Mouse (Mus musculus) lung, postnatal 0 days (tissue): ENCODE data around the gene Vmn2r76. TPM values are rescaled to one million over a fixed set of nuclear protein-coding genes. Genes with fewer than 3 reads are reported as not detected.
"Not testable (repeated sequence)": the region's sequence is repeated elsewhere in the genome, so short reads cannot be mapped to it uniquely, and the experiment has no call there.

ENCODE experiments used
- ATAC-seq: fragments of 200-750 bp; cut with Nextera tagmentation; 2 replicates; pipeline ENCODE4 v1.8.0; 2017; ENCODE audit warnings: moderate library complexity
- DNase-seq: peaks from one replicate; pipeline ENCODE4 v3.0.0-alpha.2; 2016; ENCODE audit warnings: low spot score
- H3K27ac ChIP-seq: fragments of 300-500 bp; sonication (generic); 2 replicates; pipeline ENCODE4 v1.5.1; 2014; ENCODE audit warnings: antibody characterized with exemption, mild to moderate bottlenecking, low read length, mixed read lengths
- H3K27me3 ChIP-seq: fragments of 300-500 bp; sonication (generic); replicated peaks from 2 replicates; pipeline ENCODE4 v1.6.1; 2014; ENCODE audit warnings: low read length, mixed read lengths; ENCODE audit not compliant: insufficient read depth
- H3K36me3 ChIP-seq: fragments of 300-500 bp; sonication (generic); 2 replicates; pipeline ENCODE4 v1.6.1; 2014; ENCODE audit warnings: low read length, mixed read lengths; ENCODE audit not compliant: insufficient read depth
- H3K4me1 ChIP-seq: fragments of 300-500 bp; sonication (generic); 2 replicates; pipeline ENCODE4 v1.6.1; 2014; ENCODE audit warnings: antibody characterized with exemption, low read depth, low read length, mixed read lengths; ENCODE audit not compliant: insufficient read depth
- H3K4me2 ChIP-seq: fragments of 300-500 bp; sonication (generic); replicated peaks from 2 replicates; pipeline ENCODE4 v1.6.1; 2014; ENCODE audit warnings: low read depth, mild to moderate bottlenecking, low read length, moderate library complexity, mixed read lengths
- H3K4me3 ChIP-seq: fragments of 300-500 bp; sonication (generic); 2 replicates; pipeline ENCODE4 v1.5.1; 2014; ENCODE audit warnings: low read depth, low read length
- H3K9ac ChIP-seq: fragments of 300-500 bp; sonication (generic); replicated peaks from 2 replicates; pipeline ENCODE4 v1.6.1; 2014; ENCODE audit warnings: low read depth, mild to moderate bottlenecking
- H3K9me3 ChIP-seq: fragments of 300-500 bp; sonication (generic); 2 replicates; pipeline ENCODE4 v1.6.1; 2016; ENCODE audit warnings: low read length, mixed read lengths
- CTCF ChIP-seq: IDR thresholded peaks from 2 replicates; pipeline ENCODE4 v1.5.1; 2016; ENCODE audit warnings: antibody characterized with exemption, mild to moderate bottlenecking
- EP300 ChIP-seq: IDR thresholded peaks from 2 replicates; pipeline ENCODE4 v1.6.1; 2016; ENCODE audit warnings: antibody characterized with exemption, mild to moderate bottlenecking, control low read depth
- WGBS: fragments of 180-500 bp; shearing (Covaris S2); extraction: QIAGEN DNeasy Blood & Tissue Kit; methylation state at CpG from one replicate; pipeline ENCODE4 v1.1.7; 2014; 5-methylcytosine and 5-hydroxymethylcytosine counted together
- polyA plus RNA-seq: library from polyadenylated mRNA; unstranded; fragments of >200 nt; fragmentation: Nextera tagmentation; extraction: Ambion mirVana; gene quantifications from 2 replicates; pipeline ENCODE4 v1.2.1, GENCODE M21; 2015

The Vmn2r76 gene
- not detected in 2 replicates for polyA plus RNA-seq

GRCm38 (mm10) chr7:86246208-86246607 is at the start of gene Vmn2r76:
Vmn2r76 (minus strand) TSS chr7:86246308.
- H3K4me1 ChIP-seq, result no peaks in the 10 kb centered on the region
- no peak for TF ChIP-seq CTCF
- no peak for TF ChIP-seq EP300
- ATAC-seq, result no peak
- DNase-seq, result no peak
- H3K4me3 ChIP-seq, result no peak within 1 kb of the TSS
- 64% methylated on average over 1 of the region's 1 CpGs for WGBS
- H3K27ac ChIP-seq, result no peak within 1 kb of the TSS
- no peaks in the 10 kb centered on the region for H3K9me3 ChIP-seq
- H3K9ac ChIP-seq, result no peak within 1 kb of the TSS
- H3K36me3 ChIP-seq, result no peaks in the 10 kb centered on the region
- no peak within 1 kb of the TSS for H3K4me2 ChIP-seq
- no peaks in the 10 kb centered on the region for H3K27me3 ChIP-seq

- no peak within 1 kb of the TSS for H3K9ac ChIP-seq
- TF ChIP-seq CTCF, result no peak
- no peak for TF ChIP-seq EP300
- H3K27ac ChIP-seq, result no peak within 1 kb of the TSS
- H3K9me3 ChIP-seq, result no peaks in the 10 kb centered on the region
- ATAC-seq (no peak), DNase-seq (no peak)
- no peaks in the 10 kb centered on the region for H3K27me3 ChIP-seq
- H3K4me3 ChIP-seq, result no peak within 1 kb of the TSS
- no peaks in the 10 kb centered on the region for H3K36me3 ChIP-seq
- 47% methylated on average over 1 of the region's 1 CpGs for WGBS
- no peaks in the 10 kb centered on the region for H3K4me1 ChIP-seq
- H3K4me2 ChIP-seq, result no peak within 1 kb of the TSS
These were observed 31.0 kb upstream of the Vmn2r76 start, which contains the start of gene Olfr310 for GRCm38 (mm10) chr7:86277072-86277471. Olfr310 (minus strand) TSS chr7:86277172.

GRCm38 (mm10) chr7:86211345-86211744 is 34.8 kb downstream of the Vmn2r76 start:
- no peaks in the 10 kb centered on the region for H3K4me1 ChIP-seq
- TF ChIP-seq EP300, result no peak
- no peak for TF ChIP-seq CTCF
- no peaks in the 10 kb centered on the region for H3K27me3 ChIP-seq
- H3K36me3 ChIP-seq, result no peaks in the 10 kb centered on the region
- ATAC-seq (no peak), DNase-seq (no peak)
- H3K27ac ChIP-seq, result no peak overlapping the region
- no peak overlapping the region for H3K4me3 ChIP-seq
- no peak overlapping the region for H3K9ac ChIP-seq
- no peak overlapping the region for H3K4me2 ChIP-seq
- H3K9me3 ChIP-seq, result no peaks in the 10 kb centered on the region; the same call in 1 of the 2 replicates

GRCm38 (mm10) chr7:86171678-86172077 is 74.4 kb downstream of the Vmn2r76 start, which contains the start of gene Vmn2r75:
Vmn2r75 (minus strand) TSS chr7:86171778.
- not testable (repeated sequence) for H3K9me3 ChIP-seq, H3K4me1 ChIP-seq, DNase-seq, H3K4me2 ChIP-seq, H3K9ac ChIP-seq, ATAC-seq, H3K27ac ChIP-seq, H3K27me3 ChIP-seq, H3K36me3 ChIP-seq, H3K4me3 ChIP-seq
- 33% methylated on average over 1 of the region's 1 CpGs for WGBS

Other genes starting within 250 kb of the Vmn2r76 start
- gene Vmn2r75, start 74.5 kb downstream of the Vmn2r76 start, polyA plus RNA-seq, result not detected in 2 replicates
- not detected in 2 replicates for gene Olfr310, start 30.9 kb upstream of the Vmn2r76 start, polyA plus RNA-seq
- gene Olfr309, start 67.4 kb upstream of the Vmn2r76 start, polyA plus RNA-seq, result not detected in 2 replicates
- not detected in 2 replicates for gene Olfr308, start 79.3 kb upstream of the Vmn2r76 start, polyA plus RNA-seq
- not detected in 2 replicates for gene Olfr307, start 91.3 kb upstream of the Vmn2r76 start, polyA plus RNA-seq
- not detected in 2 replicates for gene Olfr305, start 120.6 kb upstream of the Vmn2r76 start, polyA plus RNA-seq
- not detected in 2 replicates for gene Olfr304, start 140.3 kb upstream of the Vmn2r76 start, polyA plus RNA-seq
- gene Olfr303, start 151.5 kb upstream of the Vmn2r76 start, polyA plus RNA-seq, result not detected in 2 replicates
- not detected in 2 replicates for gene Olfr301, start 157.5 kb upstream of the Vmn2r76 start, polyA plus RNA-seq
- not detected in 2 replicates for gene Olfr299, start 213.6 kb upstream of the Vmn2r76 start, polyA plus RNA-seq
- gene Olfr298, start 246.2 kb upstream of the Vmn2r76 start, polyA plus RNA-seq, result not detected in 2 replicates